Mouse (Mus musculus) C2C12 (cell line): ENCODE measurements around the gene Ndufv3. TPM values are rescaled to one million over a fixed set of nuclear protein-coding genes. Genes with fewer than 3 reads are reported as not detected.

Experiments
- H3K27me3 ChIP-seq: one replicate; pipeline ENCODE4 v1.6.1; 2011; ENCODE audit not compliant: control insufficient read depth, insufficient read depth, insufficient read length
- H3K36me3 ChIP-seq: one replicate; pipeline ENCODE4 v1.6.1; 2011; ENCODE audit not compliant: control insufficient read depth, insufficient read depth
- H3K4me3 ChIP-seq: one replicate; pipeline ENCODE4 v1.5.1; 2011; ENCODE audit warnings: mild to moderate bottlenecking, control low read depth; ENCODE audit not compliant: poor library complexity, insufficient read depth, severe bottlenecking
- H3K79me2 ChIP-seq: one replicate; pipeline ENCODE4 v1.6.1; 2011; ENCODE audit not compliant: control insufficient read depth, insufficient read depth
- H3K79me3 ChIP-seq: one replicate; pipeline ENCODE4 v1.6.1; 2011; ENCODE audit warnings: low read depth, control low read depth
- H3ac ChIP-seq: one replicate; pipeline ENCODE3; 2011; ENCODE audit warnings: low read depth; ENCODE audit not compliant: control insufficient read depth, insufficient read length
- CEBPB ChIP-seq: IDR thresholded peaks from one replicate; pipeline ENCODE4 v1.6.1; 2011; ENCODE audit warnings: low read depth, mild to moderate bottlenecking, control low read depth, moderate library complexity
- CTCF ChIP-seq: IDR thresholded peaks from one replicate; pipeline ENCODE4 v1.5.1; 2011; ENCODE audit not compliant: control insufficient read depth, insufficient read depth, insufficient read length
- FOSL1 ChIP-seq: IDR thresholded peaks from one replicate; pipeline ENCODE4 v1.8.0; 2011; ENCODE audit warnings: mild to moderate bottlenecking, low read length; ENCODE audit not compliant: poor library complexity, insufficient read depth, severe bottlenecking
- MAX ChIP-seq: IDR thresholded peaks from one replicate; pipeline ENCODE4 v1.6.1; 2011; ENCODE audit warnings: mild to moderate bottlenecking, control low read depth
- MYOD1 ChIP-seq: IDR thresholded peaks from one replicate; pipeline ENCODE4 v1.6.1; 2011; ENCODE audit warnings: low read depth; ENCODE audit not compliant: control insufficient read depth, insufficient read length
- MYOG ChIP-seq: IDR thresholded peaks from one replicate; pipeline ENCODE4 v1.6.1; 2011; ENCODE audit not compliant: control insufficient read depth, insufficient read length; ENCODE audit errors: extremely low read depth
- USF1 ChIP-seq: IDR thresholded peaks from one replicate; pipeline ENCODE4 v1.6.1; 2011; ENCODE audit warnings: low read depth, mild to moderate bottlenecking, control low read depth, moderate library complexity
- polyA plus RNA-seq: library from polyadenylated mRNA; unstranded; fragments of >200 nt; fragmentation: generic; extraction: Trizol; gene quantifications from one replicate; pipeline ENCODE4 v1.2.1, GENCODE M21; 2012; ENCODE audit warnings: missing spikeins

Ndufv3 gene
- polyA plus RNA-seq, 1 experiment, result 178 TPM

DNA sequence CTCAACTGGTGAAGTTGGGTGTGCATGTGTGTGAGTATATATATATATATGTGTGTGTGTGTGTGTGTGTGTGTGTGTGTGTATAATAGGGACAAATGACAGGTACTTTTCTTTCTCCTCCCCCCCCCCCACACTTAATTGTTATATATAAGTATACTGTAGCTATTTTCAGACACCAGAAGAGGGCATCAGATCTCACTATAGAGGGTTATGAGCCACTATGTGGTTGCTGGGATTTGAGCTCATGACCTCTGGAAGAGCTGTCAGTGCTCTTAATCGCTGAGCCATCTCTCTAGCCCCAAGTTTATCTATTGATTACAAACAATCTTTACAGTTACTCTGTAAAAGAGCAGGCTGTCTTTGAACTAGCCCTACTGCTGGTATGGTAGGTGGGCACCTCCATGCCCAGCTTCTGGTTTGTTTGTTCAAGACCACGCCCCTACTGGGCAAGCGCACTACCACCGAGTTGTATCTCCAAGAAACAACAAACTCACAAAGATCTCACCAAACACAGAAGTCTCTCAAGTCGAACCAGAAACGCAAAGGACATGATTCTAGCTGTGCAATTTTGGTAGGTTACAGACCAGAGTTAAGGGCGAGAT, 470 bp upstream of the Ndufv3 start:
- Histone ChIP-seq H3K4me3 (no peak overlapping the region), H3K27me3 (no peaks in the 10 kb centered on the region), H3K79me2 (no peaks in the 10 kb centered on the region), H3K36me3 (no peaks in the 10 kb centered on the region), H3ac (no peak overlapping the region), H3K79me3 (no peaks in the 10 kb centered on the region)
- TF ChIP-seq MYOG (no peak), USF1 (no peak), MAX (no peak), CEBPB (no peak), CTCF (no peak), MYOD1 (no peak), FOSL1 (no peak)

DNA sequence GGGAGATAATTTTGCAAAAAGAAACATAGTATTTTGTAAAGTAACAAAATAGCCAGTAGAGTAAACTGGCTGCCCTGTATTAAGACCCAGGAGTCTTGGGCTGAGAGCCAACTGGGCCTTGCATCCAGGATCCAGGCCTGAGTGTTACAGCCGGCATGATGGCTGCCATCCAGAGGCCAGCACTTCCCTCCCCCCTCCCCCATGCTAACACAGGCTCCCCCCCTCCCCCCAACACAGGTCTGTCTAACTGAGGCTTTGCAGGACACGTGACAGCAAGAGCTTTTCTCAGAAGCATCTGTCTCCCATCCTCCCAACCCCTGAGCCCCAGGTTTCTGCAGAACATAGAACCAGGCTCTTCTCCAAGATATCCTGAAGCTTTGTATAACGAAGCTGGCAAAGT, 980 bp downstream of the Ndufv3 start:
- no peaks in the 10 kb centered on the region for H3K36me3 ChIP-seq
- no peak for TF ChIP-seq CTCF
- TF ChIP-seq MAX, result no peak
- no peak for TF ChIP-seq USF1
- no peak for TF ChIP-seq CEBPB
- no peak for TF ChIP-seq MYOD1
- TF ChIP-seq FOSL1, result no peak
- TF ChIP-seq MYOG, result no peak
- no peaks in the 10 kb centered on the region for H3K79me2 ChIP-seq
- H3K79me3 ChIP-seq, result no peaks in the 10 kb centered on the region
- H3ac ChIP-seq, result no peak overlapping the region
- H3K4me3 ChIP-seq, result peak overlapping the region; percentile 75
- H3K27me3 ChIP-seq, result no peaks in the 10 kb centered on the region

DNA sequence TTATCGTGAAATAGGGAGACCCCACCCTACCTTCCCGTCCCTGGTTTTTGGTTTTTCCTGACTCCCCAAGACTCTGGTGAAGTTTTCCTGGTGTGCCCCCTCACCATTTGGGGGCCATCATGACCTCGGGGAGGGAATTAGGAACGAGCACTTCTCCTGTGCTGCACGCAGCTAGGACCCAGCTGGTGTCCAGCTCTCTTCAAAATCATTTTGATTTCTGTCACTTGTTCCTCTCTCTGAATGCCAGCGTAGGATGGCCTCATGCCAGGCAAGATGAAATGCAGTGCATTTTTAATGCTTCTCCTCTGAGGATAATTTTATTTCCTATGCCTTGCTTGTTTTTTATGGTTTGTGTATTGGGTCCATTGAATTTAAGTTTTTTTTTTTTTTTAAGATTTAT, 2.0 kb downstream of the Ndufv3 start:
- no peaks in the 10 kb centered on the region for H3K27me3 ChIP-seq
- no peak overlapping the region for H3K4me3 ChIP-seq
- no peak for TF ChIP-seq FOSL1
- no peak for TF ChIP-seq MYOD1
- no peak for TF ChIP-seq MYOG
- no peak for TF ChIP-seq MAX
- no peak for TF ChIP-seq CEBPB
- no peak for TF ChIP-seq USF1
- TF ChIP-seq CTCF, result no peak
- H3ac ChIP-seq, result no peak overlapping the region
- H3K36me3 ChIP-seq, result no peaks in the 10 kb centered on the region
- H3K79me3 ChIP-seq, result no peaks in the 10 kb centered on the region
- no peaks in the 10 kb centered on the region for H3K79me2 ChIP-seq

DNA sequence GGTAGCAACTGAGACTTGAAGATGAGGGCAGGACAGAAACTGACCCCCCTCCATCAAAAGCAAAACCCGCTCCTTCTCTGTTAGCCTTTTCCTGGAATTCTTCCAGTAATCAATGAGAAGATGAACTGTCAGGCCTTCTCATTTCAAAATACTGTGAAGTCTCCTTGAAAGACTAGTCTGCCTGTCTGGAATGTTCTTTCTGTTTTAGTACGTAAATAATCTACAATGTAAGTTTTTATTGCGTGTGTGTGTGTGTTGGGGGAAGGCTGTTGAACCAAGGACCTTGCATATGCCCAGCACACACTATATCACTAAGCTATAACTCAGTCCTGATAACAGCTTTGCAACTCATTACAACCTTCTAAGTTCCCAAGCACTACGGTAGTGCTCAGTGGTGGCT, 5.2 kb downstream of the Ndufv3 start:
- H3K4me3 ChIP-seq, result no peak overlapping the region
- H3K36me3 ChIP-seq, result peaks cover 11% of the 10 kb centered on the region

DNA sequence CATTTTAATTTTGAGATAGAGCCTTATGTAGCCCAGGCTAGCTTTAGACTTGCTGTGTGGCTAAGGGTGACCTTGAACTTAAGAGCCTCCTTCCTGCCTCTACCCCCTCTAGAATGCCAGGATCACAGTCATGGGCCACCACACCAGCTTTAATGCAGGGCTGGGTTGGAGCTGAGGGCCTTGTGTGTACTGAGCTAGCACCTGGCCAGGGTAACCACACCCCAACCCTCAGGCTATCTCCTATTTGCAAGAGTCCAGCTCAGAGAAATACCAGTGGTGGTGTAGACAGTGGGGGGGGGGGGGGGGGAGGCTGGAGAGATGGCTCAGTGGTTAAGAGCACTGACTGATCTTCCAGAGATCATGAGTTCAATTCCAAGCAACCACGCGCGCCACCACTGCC, 5.9 kb downstream of the Ndufv3 start:
- no peak for TF ChIP-seq CTCF
- Histone ChIP-seq H3K4me3 (no peak overlapping the region), H3K79me3 (no peaks in the 10 kb centered on the region), H3ac (no peak overlapping the region), H3K27me3 (no peaks in the 10 kb centered on the region), H3K36me3 (peaks cover 11% of the 10 kb centered on the region), H3K79me2 (no peaks in the 10 kb centered on the region)

More for the DNA sequence above, 5.2 kb downstream of the Ndufv3 start:
- Histone ChIP-seq H3K27me3 (no peaks in the 10 kb centered on the region), H3K79me3 (no peaks in the 10 kb centered on the region), H3K79me2 (no peaks in the 10 kb centered on the region), H3ac (no peak overlapping the region)
- no peak for TF ChIP-seq CTCF

DNA sequence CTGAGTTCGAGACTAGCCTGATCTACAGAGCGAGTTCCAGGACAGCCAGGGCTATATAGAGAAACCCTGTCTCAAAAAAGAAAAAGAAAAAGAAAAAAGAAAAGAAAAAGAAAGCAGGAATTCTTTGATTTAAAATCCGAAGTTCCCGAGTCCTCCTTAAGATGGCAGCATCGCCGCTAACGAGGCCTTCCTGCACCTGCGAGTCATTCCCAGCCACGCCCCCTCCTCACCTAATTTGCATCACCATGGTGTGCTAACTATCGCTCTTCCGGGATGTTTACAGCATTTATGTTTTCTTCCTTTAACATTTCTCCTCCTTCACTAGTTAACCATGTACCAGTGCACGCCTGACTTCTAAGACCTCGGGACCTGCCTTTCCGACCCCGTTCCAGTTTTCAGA, 9.4 kb downstream of the Ndufv3 start:
- no peaks in the 10 kb centered on the region for H3K79me2 ChIP-seq
- no peaks in the 10 kb centered on the region for H3K27me3 ChIP-seq
- TF ChIP-seq FOSL1 (no peak), CEBPB (no peak), MAX (no peak), USF1 (no peak), MYOG (no peak), CTCF (no peak)
- no peak overlapping the region for H3K4me3 ChIP-seq
- H3K36me3 ChIP-seq, result peaks cover 16% of the 10 kb centered on the region
- H3ac ChIP-seq, result no peak overlapping the region
- H3K79me3 ChIP-seq, result no peaks in the 10 kb centered on the region
